Mouse (Mus musculus) kidney, postnatal 0 days (tissue): ENCODE data around the gene Usp30. TPM values are rescaled to one million over a fixed set of nuclear protein-coding genes. Genes with fewer than 3 reads are reported as not detected.

Source experiments
- ATAC-seq: fragments of 200-750 bp; cut with Nextera tagmentation; replicated peaks from 2 replicates; pipeline ENCODE4 v1.8.0; 2017; ENCODE audit warnings: low read depth, moderate number of reproducible peaks, moderate TSS enrichment, moderate library complexity; ENCODE audit not compliant: low FRiP score
- DNase-seq: peaks from one replicate; pipeline ENCODE4 v3.0.0-alpha.2; 2016; ENCODE audit warnings: low spot score
- H3K27ac ChIP-seq: fragments of 300-500 bp; sonication (generic); 2 replicates; pipeline ENCODE4 v1.5.1; 2014; ENCODE audit warnings: mild to moderate bottlenecking
- H3K27me3 ChIP-seq: fragments of 300-500 bp; sonication (generic); 2 replicates; pipeline ENCODE4 v1.6.1; 2014; ENCODE audit warnings: low read length, mixed read lengths; ENCODE audit not compliant: insufficient read depth
- H3K36me3 ChIP-seq: fragments of 300-500 bp; sonication (generic); 2 replicates; pipeline ENCODE4 v1.6.1; 2014; ENCODE audit warnings: low read length, mixed read lengths; ENCODE audit not compliant: insufficient read depth
- H3K4me1 ChIP-seq: fragments of 300-500 bp; sonication (generic); replicated peaks from 2 replicates; pipeline ENCODE4 v1.6.1; 2014; ENCODE audit warnings: antibody characterized with exemption, low read length, mixed read lengths; ENCODE audit not compliant: insufficient read depth
- H3K4me2 ChIP-seq: fragments of 300-500 bp; sonication (generic); 2 replicates; pipeline ENCODE4 v1.6.1; 2014; ENCODE audit warnings: mild to moderate bottlenecking, low read length, moderate library complexity, mixed read lengths
- H3K4me3 ChIP-seq: fragments of 300-500 bp; sonication (generic); replicated peaks from 2 replicates; pipeline ENCODE4 v1.5.1; 2014; ENCODE audit warnings: low read depth, low read length
- H3K9ac ChIP-seq: fragments of 300-500 bp; sonication (generic); 2 replicates; pipeline ENCODE4 v1.6.1; 2014; ENCODE audit warnings: low read depth, low read length
- H3K9me3 ChIP-seq: fragments of 300-500 bp; sonication (generic); replicated peaks from 2 replicates; pipeline ENCODE4 v1.6.1; 2016; ENCODE audit warnings: low read length, inconsistent platforms, mixed read lengths
- CTCF ChIP-seq: IDR thresholded peaks from 2 replicates; pipeline ENCODE4 v1.5.1; 2016; ENCODE audit warnings: antibody characterized with exemption, low read depth, mild to moderate bottlenecking, moderate library complexity
- WGBS: fragments of 180-500 bp; shearing (Covaris S2); extraction: QIAGEN DNeasy Blood & Tissue Kit; methylation state at CpG from one replicate; pipeline ENCODE4 v1.1.7; 2014; 5-methylcytosine and 5-hydroxymethylcytosine counted together
- polyA plus RNA-seq: library from polyadenylated mRNA; unstranded; fragments of >200 nt; fragmentation: Nextera tagmentation; extraction: Ambion mirVana; gene quantifications from 2 replicates; pipeline ENCODE4 v1.2.1, GENCODE M21; 2015

Usp30 gene
- polyA plus RNA-seq, 1 experiment from 2014 or later = 12.0 TPM

- Histone ChIP-seq H3K27ac (peak overlapping the region; percentile 51; the same call in 1 of the 2 replicates), H3K9me3 (no peaks in the 10 kb centered on the region), H3K27me3 (no peaks in the 10 kb centered on the region), H3K36me3 (no peaks in the 10 kb centered on the region), H3K4me2 (peak overlapping the region; percentile 41), H3K9ac (no peak overlapping the region), H3K4me1 (0 out of 2 replicates have a peak, but pooled peaks cover 3% of the 10 kb centered on the region), H3K4me3 (no peak overlapping the region)
- ATAC-seq (no peak; the same call in 1 of the 2 replicates), DNase-seq (peak; percentile 84)
- peak; percentile 94 for TF ChIP-seq CTCF
- WGBS = 16% methylated on average over 9 of the region's 9 CpGs
Observed at GRCm38 (mm10) chr5:114052246-114052761, 13.0 kb upstream of the Usp30 start.

GRCm38 (mm10) chr5:114057129-114057731 is 8.0 kb upstream of the Usp30 start:
- WGBS = 69% methylated on average over 9 of the region's 9 CpGs
- no peaks in the 10 kb centered on the region for H3K36me3 ChIP-seq
- H3K9ac ChIP-seq = no peak overlapping the region
- TF ChIP-seq CTCF = no peak
- H3K4me1 ChIP-seq = no peaks in the 10 kb centered on the region
- DNase-seq (no peak), ATAC-seq (no peak)
- H3K9me3 ChIP-seq = no peaks in the 10 kb centered on the region
- no peak overlapping the region for H3K4me2 ChIP-seq
- no peaks in the 10 kb centered on the region for H3K27me3 ChIP-seq
- H3K27ac ChIP-seq = no peak overlapping the region
- H3K4me3 ChIP-seq = no peak overlapping the region

- TF ChIP-seq CTCF = no peak
Observed at GRCm38 (mm10) chr5:114061675-114062074, 3.6 kb upstream of the Usp30 start.

GRCm38 (mm10) chr5:114063958-114064357 is 1.3 kb upstream of the Usp30 start:
- ATAC-seq = no peak
- no peak for DNase-seq
- no peak overlapping the region for H3K4me2 ChIP-seq
- no peak overlapping the region for H3K4me3 ChIP-seq
- no peak overlapping the region for H3K9ac ChIP-seq
- H3K4me1 ChIP-seq = no peaks in the 10 kb centered on the region
- 78% methylated on average over 4 of the region's 4 CpGs for WGBS
- H3K27me3 ChIP-seq = no peaks in the 10 kb centered on the region
- no peak for TF ChIP-seq CTCF
- no peaks in the 10 kb centered on the region for H3K36me3 ChIP-seq
- no peak overlapping the region for H3K27ac ChIP-seq
- no peaks in the 10 kb centered on the region for H3K9me3 ChIP-seq

More at GRCm38 (mm10) chr5:114061675-114062074, 3.6 kb upstream of the Usp30 start:
- ATAC-seq (no peak), DNase-seq (no peak)
- Histone ChIP-seq H3K4me2 (no peak overlapping the region), H3K27ac (no peak overlapping the region), H3K36me3 (no peaks in the 10 kb centered on the region), H3K9me3 (no peaks in the 10 kb centered on the region), H3K4me1 (no peaks in the 10 kb centered on the region), H3K9ac (no peak overlapping the region), H3K27me3 (no peaks in the 10 kb centered on the region), H3K4me3 (no peak overlapping the region)
- WGBS = 41% methylated on average over 7 of the region's 7 CpGs

GRCm38 (mm10) chr5:114066601-114067000 is 1.3 kb downstream of the Usp30 start:
- ATAC-seq (no peak), DNase-seq (no peak)
- no peaks in the 10 kb centered on the region for H3K4me1 ChIP-seq
- no peaks in the 10 kb centered on the region for H3K9me3 ChIP-seq
- H3K4me2 ChIP-seq = no peak overlapping the region
- H3K27ac ChIP-seq = no peak overlapping the region
- no peak overlapping the region for H3K9ac ChIP-seq
- no peak for TF ChIP-seq CTCF
- no peak overlapping the region for H3K4me3 ChIP-seq
- no peaks in the 10 kb centered on the region for H3K36me3 ChIP-seq
- WGBS = 30% methylated on average over 6 of the region's 6 CpGs
- H3K27me3 ChIP-seq = no peaks in the 10 kb centered on the region

- Histone ChIP-seq H3K27me3 (no peaks in the 10 kb centered on the region), H3K27ac (no peak overlapping the region), H3K9me3 (no peaks in the 10 kb centered on the region), H3K4me1 (no peaks in the 10 kb centered on the region), H3K4me2 (no peak overlapping the region), H3K36me3 (no peaks in the 10 kb centered on the region), H3K9ac (no peak overlapping the region), H3K4me3 (no peak overlapping the region)
- WGBS = 80% methylated on average over 9 of the region's 9 CpGs
- no peak for DNase-seq
- TF ChIP-seq CTCF = no peak
- no peak for ATAC-seq
Observed at GRCm38 (mm10) chr5:114067543-114067942, 2.3 kb downstream of the Usp30 start.
